Mouse (Mus musculus) spleen, adult 10 weeks (tissue): ENCODE results near the gene Rdh12. TPM values are rescaled to one million over a fixed set of nuclear protein-coding genes. Genes with fewer than 3 reads are reported as not detected.

Experiments
- polyA plus RNA-seq: library from polyadenylated mRNA; stranded (reverse); fragments of 350-450 nt; fragmentation: Illumina TruSeq; extraction: RNeasy Lipid Tissue Mini Kit (QIAGEN cat#74804); gene quantifications from one replicate; pipeline ENCODE4 v1.2.3, GENCODE M21; 2015; ENCODE audit warnings: low replicate concordance; ENCODE audit not compliant: insufficient read depth

Rdh12 gene
- 24.4 TPM for polyA plus RNA-seq

GRCm38 (mm10) chr12:79208703-79209464, at the start of gene Rdh12:
Gene Rdh12 (plus strand): TSS chr12:79208914.

GRCm38 (mm10) chr12:79172019-79172941, 36.4 kb upstream of the Rdh12 start, which contains the start of gene Vti1b:
Gene Vti1b (minus strand): TSS chr12:79172667.

GRCm38 (mm10) chr12:79192193-79192592, 16.5 kb upstream of the Rdh12 start, which contains the start of gene Rdh11:
Gene Rdh11 (minus strand): TSS chr12:79192293.

Other genes with a start within 250 kb of the Rdh12 start
- gene Tmem229b, start 201.3 kb upstream of the Rdh12 start, polyA plus RNA-seq, result 79.8 TPM
- gene Plekhh1, start 179.8 kb upstream of the Rdh12 start, polyA plus RNA-seq, result 0.30 TPM
- gene Pigh, start 119.3 kb upstream of the Rdh12 start, polyA plus RNA-seq, result 21.9 TPM
- 2.6 TPM for gene Arg2, start 78.1 kb upstream of the Rdh12 start, polyA plus RNA-seq
- 107 TPM for gene Vti1b, start 36.2 kb upstream of the Rdh12 start, polyA plus RNA-seq
- 18.4 TPM for gene Rdh11, start 16.6 kb upstream of the Rdh12 start, polyA plus RNA-seq
- gene Zfyve26, start 87.4 kb downstream of the Rdh12 start, polyA plus RNA-seq, result 43.6 TPM
- gene Rad51b, start 88.4 kb downstream of the Rdh12 start, polyA plus RNA-seq, result 2.1 TPM